Mouse (Mus musculus): ENCODE results near the gene Sec14l1. TPM values are rescaled to one million over a fixed set of nuclear protein-coding genes. Genes with fewer than 3 reads are reported as not detected.

Gene Sec14l1
- polyA plus RNA-seq, 1 experiment from 2014 or later = 52.6 TPM

GRCm38 (mm10) chr11:117146118-117146506 lies 31.1 kb downstream of the Sec14l1 start:
- H3K4me3 ChIP-seq (replicated peaks) = no peak overlapping the region
- H3K9ac ChIP-seq (replicated peaks) = no peak overlapping the region
- no peaks in the 10 kb centered on the region for H3K27me3 ChIP-seq
- 92% methylated on average over 6 of the region's 6 CpGs for WGBS
- H3K4me1 ChIP-seq (replicated peaks) = no peaks in the 10 kb centered on the region
- H3K4me2 ChIP-seq = no peak overlapping the region
- H3K36me3 ChIP-seq = peaks cover 96% of the 10 kb centered on the region
- H3K27ac ChIP-seq = no peak overlapping the region
- H3K9me3 ChIP-seq = no peaks in the 10 kb centered on the region
- no peak for ATAC-seq (ENCODE audit: insufficient number of reproducible peaks, insufficient read depth, low FRiP score, low TSS enrichment, low read depth)

GRCm38 (mm10) chr11:117146776-117147536 lies 32.0 kb downstream of the Sec14l1 start:
- Histone ChIP-seq H3K9me3 (no peaks in the 10 kb centered on the region), H3K27ac (no peak overlapping the region), H3K9ac (replicated peaks) (no peak overlapping the region), H3K4me1 (replicated peaks) (no peaks in the 10 kb centered on the region), H3K4me3 (replicated peaks) (no peak overlapping the region), H3K27me3 (no peaks in the 10 kb centered on the region), H3K4me2 (no peak overlapping the region), H3K36me3 (peaks cover 95% of the 10 kb centered on the region)
- ATAC-seq (ENCODE audit: insufficient number of reproducible peaks, insufficient read depth, low FRiP score, low TSS enrichment, low read depth) = no peak
- 71% methylated on average over 24 of the region's 24 CpGs for WGBS

GRCm38 (mm10) chr11:117148893-117149685 lies 34.1 kb downstream of the Sec14l1 start:
- Histone ChIP-seq H3K9ac (replicated peaks) (no peak overlapping the region), H3K4me2 (no peak overlapping the region), H3K4me1 (replicated peaks) (no peaks in the 10 kb centered on the region), H3K9me3 (no peaks in the 10 kb centered on the region), H3K4me3 (replicated peaks) (no peak overlapping the region), H3K27ac (no peak overlapping the region), H3K36me3 (peaks cover 97% of the 10 kb centered on the region), H3K27me3 (no peaks in the 10 kb centered on the region)
- WGBS = 90% methylated on average over 18 of the region's 18 CpGs
- ATAC-seq (ENCODE audit: insufficient number of reproducible peaks, insufficient read depth, low FRiP score, low TSS enrichment, low read depth) = no peak

DNA sequence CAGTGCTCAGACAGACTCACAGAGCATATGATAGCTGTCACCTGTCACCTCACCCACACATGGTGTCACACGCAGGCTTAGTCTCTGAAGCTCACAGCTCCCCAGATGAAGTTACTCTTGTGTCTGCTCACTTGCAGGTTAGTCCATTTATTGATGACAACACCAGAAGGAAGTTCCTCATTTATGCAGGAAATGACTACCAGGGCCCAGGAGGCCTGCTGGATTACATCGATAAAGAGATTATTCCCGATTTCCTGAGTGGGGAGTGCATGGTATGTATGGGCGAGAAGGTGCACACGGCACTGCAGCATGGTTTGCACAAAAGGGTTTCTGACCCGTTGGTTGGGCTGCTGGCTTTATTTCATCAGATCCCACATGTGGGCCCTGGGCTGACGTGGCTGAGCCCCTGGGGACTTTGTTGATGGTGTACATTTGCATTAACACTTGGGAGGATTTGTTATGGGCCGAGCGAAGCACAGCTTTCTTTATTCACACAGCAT lies 35.5 kb downstream of the Sec14l1 start:
- no peak for ATAC-seq (ENCODE audit: insufficient number of reproducible peaks, insufficient read depth, low FRiP score, low TSS enrichment, low read depth)
- Histone ChIP-seq H3K9me3 (no peaks in the 10 kb centered on the region), H3K4me1 (replicated peaks) (no peaks in the 10 kb centered on the region), H3K4me3 (replicated peaks) (no peak overlapping the region), H3K9ac (replicated peaks) (no peak overlapping the region), H3K36me3 (peaks cover 97% of the 10 kb centered on the region), H3K27ac (no peak overlapping the region), H3K27me3 (no peaks in the 10 kb centered on the region), H3K4me2 (no peak overlapping the region)
- 81% methylated on average over 9 of the region's 9 CpGs for WGBS

GRCm38 (mm10) chr11:117151461-117151860 lies 36.5 kb downstream of the Sec14l1 start:
- WGBS = 92% methylated on average over 7 of the region's 7 CpGs
- H3K27me3 ChIP-seq = no peaks in the 10 kb centered on the region
- H3K36me3 ChIP-seq = peaks cover 96% of the 10 kb centered on the region
- no peaks in the 10 kb centered on the region for H3K9me3 ChIP-seq
- peaks cover 9% of the 10 kb centered on the region; the same call in 1 of the 2 replicates for H3K4me1 ChIP-seq (replicated peaks)
- no peak overlapping the region for H3K27ac ChIP-seq
- no peak overlapping the region for H3K4me2 ChIP-seq
- ATAC-seq (ENCODE audit: insufficient number of reproducible peaks, insufficient read depth, low FRiP score, low TSS enrichment, low read depth) = no peak
- no peak overlapping the region for H3K9ac ChIP-seq (replicated peaks)
- no peak overlapping the region for H3K4me3 ChIP-seq (replicated peaks)

GRCm38 (mm10) chr11:117152541-117152940 lies 37.6 kb downstream of the Sec14l1 start:
- ATAC-seq (ENCODE audit: insufficient number of reproducible peaks, insufficient read depth, low FRiP score, low TSS enrichment, low read depth) = no peak
- Histone ChIP-seq H3K36me3 (peaks cover 94% of the 10 kb centered on the region), H3K4me2 (no peak overlapping the region), H3K27me3 (no peaks in the 10 kb centered on the region), H3K27ac (no peak overlapping the region), H3K4me1 (replicated peaks) (peaks cover 9% of the 10 kb centered on the region; the same call in 1 of the 2 replicates), H3K4me3 (replicated peaks) (no peak overlapping the region), H3K9me3 (no peaks in the 10 kb centered on the region), H3K9ac (replicated peaks) (no peak overlapping the region)
- 81% methylated on average over 6 of the region's 6 CpGs for WGBS

- no peak for ATAC-seq (ENCODE audit: insufficient number of reproducible peaks, insufficient read depth, low FRiP score, low TSS enrichment, low read depth)
- no peaks in the 10 kb centered on the region for H3K9me3 ChIP-seq
- no peak overlapping the region for H3K4me3 ChIP-seq (replicated peaks)
- no peak overlapping the region for H3K4me2 ChIP-seq
- no peak overlapping the region for H3K9ac ChIP-seq (replicated peaks)
- H3K27me3 ChIP-seq = no peaks in the 10 kb centered on the region
- H3K4me1 ChIP-seq (replicated peaks) = peaks cover 16% of the 10 kb centered on the region
- WGBS = 82% methylated on average over 9 of the region's 9 CpGs
- peaks cover 94% of the 10 kb centered on the region for H3K36me3 ChIP-seq
- no peak overlapping the region for H3K27ac ChIP-seq
These were observed 38.6 kb downstream of the Sec14l1 start for GRCm38 (mm10) chr11:117153553-117153952.

GRCm38 (mm10) chr11:117154088-117154815 lies 39.3 kb downstream of the Sec14l1 start:
- Histone ChIP-seq H3K27me3 (no peaks in the 10 kb centered on the region), H3K36me3 (peaks cover 94% of the 10 kb centered on the region), H3K4me2 (no peak overlapping the region), H3K9me3 (no peaks in the 10 kb centered on the region), H3K27ac (no peak overlapping the region), H3K9ac (replicated peaks) (no peak overlapping the region; the same call in 1 of the 2 replicates), H3K4me1 (replicated peaks) (peaks cover 16% of the 10 kb centered on the region), H3K4me3 (replicated peaks) (no peak overlapping the region)
- ATAC-seq (ENCODE audit: insufficient number of reproducible peaks, insufficient read depth, low FRiP score, low TSS enrichment, low read depth) = no peak
- WGBS = 65% methylated on average over 7 of the region's 7 CpGs

DNA sequence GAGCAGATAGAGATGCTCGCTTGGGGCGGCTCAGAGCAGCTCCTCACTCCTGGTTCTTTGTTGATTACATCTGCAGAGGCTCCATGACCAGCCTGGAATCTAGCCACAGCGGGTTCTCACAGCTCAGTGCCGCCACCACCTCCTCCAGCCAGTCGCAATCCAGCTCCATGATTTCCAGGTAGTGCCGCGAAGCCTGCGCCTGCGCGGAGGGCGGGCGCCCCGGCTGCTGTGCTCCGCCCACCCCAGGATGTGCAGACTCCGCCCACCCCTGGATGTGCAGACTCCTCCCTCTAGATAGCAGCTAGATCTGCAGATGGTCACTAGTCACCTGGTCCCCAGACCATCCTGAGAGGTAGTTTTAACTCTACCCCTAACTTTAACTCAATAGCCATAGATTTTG lies 41.8 kb downstream of the Sec14l1 start:
- H3K27me3 ChIP-seq = no peaks in the 10 kb centered on the region
- WGBS = 6% methylated on average over 14 of the region's 15 CpGs
- H3K4me3 ChIP-seq (replicated peaks) = no peak overlapping the region
- H3K36me3 ChIP-seq = peaks cover 86% of the 10 kb centered on the region
- H3K9me3 ChIP-seq = no peaks in the 10 kb centered on the region
- no peak overlapping the region for H3K4me2 ChIP-seq
- H3K4me1 ChIP-seq (replicated peaks) = peaks cover 16% of the 10 kb centered on the region
- H3K27ac ChIP-seq = peak overlapping the region; percentile 51; the same call in 1 of the 2 replicates
- ATAC-seq (ENCODE audit: insufficient number of reproducible peaks, insufficient read depth, low FRiP score, low TSS enrichment, low read depth) = 0 out of 2 replicates have a peak, but pooled peaks have one; percentile 9
- no peak overlapping the region for H3K9ac ChIP-seq (replicated peaks)

DNA sequence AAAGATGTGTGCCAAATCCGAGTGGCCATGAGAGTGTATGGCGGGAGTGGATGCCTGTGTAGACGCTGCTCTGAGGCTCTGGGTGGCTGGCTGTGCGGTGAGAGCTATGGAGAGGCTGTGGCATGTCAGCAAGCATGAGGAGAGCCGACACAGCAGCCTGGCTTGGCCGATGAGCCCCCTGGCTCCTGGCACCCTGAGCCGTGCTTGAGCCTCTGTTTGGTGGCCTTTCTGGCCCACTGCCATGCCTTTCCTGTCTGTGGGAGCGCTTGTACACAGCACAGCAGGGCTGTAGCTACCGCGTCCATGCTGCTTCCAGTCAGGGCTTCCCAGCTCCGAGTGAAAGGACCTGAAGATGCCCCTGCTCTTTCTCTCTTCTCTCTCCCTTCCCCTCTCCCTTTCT lies 43.4 kb downstream of the Sec14l1 start:
- ATAC-seq (ENCODE audit: insufficient number of reproducible peaks, insufficient read depth, low FRiP score, low TSS enrichment, low read depth) = no peak
- peaks cover 72% of the 10 kb centered on the region for H3K36me3 ChIP-seq

More for the DNA sequence above, 43.4 kb downstream of the Sec14l1 start:
- 77% methylated on average over 11 of the region's 11 CpGs for WGBS
- Histone ChIP-seq H3K4me2 (no peak overlapping the region), H3K9me3 (no peaks in the 10 kb centered on the region), H3K4me1 (replicated peaks) (peaks cover 23% of the 10 kb centered on the region), H3K9ac (replicated peaks) (no peak overlapping the region; the same call in 1 of the 2 replicates), H3K27ac (peak overlapping the region; percentile 29; the same call in 1 of the 2 replicates), H3K27me3 (no peaks in the 10 kb centered on the region; the same call in 1 of the 2 replicates), H3K4me3 (replicated peaks) (no peak overlapping the region)

Measured in limb, embryonic 12.5 days (tissue).